Mouse (Mus musculus) T-helper 1 cell (primary cell): ENCODE results near the gene Fam170b.

ENCODE experiments used
- in situ Hi-C: fragments of 300-600 bp; cut with MboI, MseI; formaldehyde crosslinking; loops from one replicate; pipeline ENCODE4 v1.15.1; 2025; ENCODE audit warnings: high pct_unique_total_duplicates

Fam170b gene

GRCm38 (mm10) chr14:32833847-32834246, at the start of gene Fam170b:
Fam170b (plus strand) TSS chr14:32833962.
- in situ Hi-C loops: no loop called here

GRCm38 (mm10) chr14:32784130-32784747, 49.5 kb upstream of the Fam170b start:
- in situ Hi-C loops: no loop called here

GRCm38 (mm10) chr14:32784748-32785134, 49.0 kb upstream of the Fam170b start:
- in situ Hi-C loops: no loop called here

- in situ Hi-C loops: no loop called here
These were observed 48.1 kb upstream of the Fam170b start, which contains the start of gene Tmem273 for GRCm38 (mm10) chr14:32785556-32786130. Tmem273 (plus strand) TSS chr14:32785963.

- in situ Hi-C loops: no loop called here
These were observed 46.1 kb upstream of the Fam170b start for GRCm38 (mm10) chr14:32787691-32788090.

- in situ Hi-C loops: no loop called here
These were observed 37.4 kb upstream of the Fam170b start for GRCm38 (mm10) chr14:32796375-32796774.

- in situ Hi-C loops: no loop called here
These were observed 36.0 kb upstream of the Fam170b start for GRCm38 (mm10) chr14:32797803-32798202.

- in situ Hi-C loops: no loop called here
These were observed 35.4 kb upstream of the Fam170b start for GRCm38 (mm10) chr14:32798355-32798754.

GRCm38 (mm10) chr14:32800048-32800447, 33.7 kb upstream of the Fam170b start:
- in situ Hi-C loops: no loop called here

- in situ Hi-C loops: no loop called here
These were observed 32.6 kb upstream of the Fam170b start for GRCm38 (mm10) chr14:32801016-32801661.

GRCm38 (mm10) chr14:32801662-32802024, 32.1 kb upstream of the Fam170b start:
- in situ Hi-C loops: no loop called here

- in situ Hi-C loops: no loop called here
These were observed 23.7 kb upstream of the Fam170b start for GRCm38 (mm10) chr14:32810111-32810510.

- in situ Hi-C loops: no loop called here
These were observed 21.3 kb upstream of the Fam170b start for GRCm38 (mm10) chr14:32812429-32812828.

- in situ Hi-C loops: no loop called here
These were observed 18.8 kb upstream of the Fam170b start for GRCm38 (mm10) chr14:32814961-32815360.

- in situ Hi-C loops: no loop called here
These were observed 17.2 kb upstream of the Fam170b start for GRCm38 (mm10) chr14:32816533-32816932.

GRCm38 (mm10) chr14:32817258-32817657, 16.5 kb upstream of the Fam170b start:
- in situ Hi-C loops: no loop called here

- in situ Hi-C loops: no loop called here
These were observed 14.5 kb upstream of the Fam170b start for GRCm38 (mm10) chr14:32819297-32819696.

GRCm38 (mm10) chr14:32822812-32823211, 10.9 kb upstream of the Fam170b start:
- in situ Hi-C loops: no loop called here

GRCm38 (mm10) chr14:32823861-32824260, 9.9 kb upstream of the Fam170b start:
- in situ Hi-C loops: no loop called here

GRCm38 (mm10) chr14:32824267-32825150, 9.3 kb upstream of the Fam170b start:
- in situ Hi-C loops: no loop called here

- in situ Hi-C loops: no loop called here
These were observed 8.2 kb upstream of the Fam170b start for GRCm38 (mm10) chr14:32825426-32826032.

- in situ Hi-C loops: no loop called here
These were observed 6.6 kb upstream of the Fam170b start for GRCm38 (mm10) chr14:32827165-32827564.
